Mouse (Mus musculus): ENCODE measurements around the gene Orai1.

The Orai1 gene

DNA sequence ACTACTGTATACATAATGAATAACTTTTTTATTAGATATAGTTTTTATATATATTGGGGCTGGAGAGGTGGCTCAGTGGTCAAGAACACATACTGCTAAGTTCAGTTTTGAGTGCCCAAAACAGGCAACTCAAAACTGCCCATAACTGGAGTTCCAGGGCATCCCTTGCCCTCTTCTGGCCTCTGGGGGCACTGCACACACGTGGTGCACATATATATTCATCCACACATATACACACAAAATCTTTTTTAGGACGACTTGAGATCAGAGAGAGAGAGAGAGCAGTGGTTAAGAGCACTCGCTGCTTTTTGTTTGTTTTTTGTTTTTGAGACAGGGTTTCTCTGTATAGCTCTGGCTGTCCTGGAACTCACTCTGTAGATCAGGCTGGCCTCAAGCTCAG is 16.4 kb downstream of the Orai1 start:
- no peak for DNase-seq (ENCODE audit: extremely low read depth, low read depth)

- no peak for DNase-seq (ENCODE audit: extremely low read depth, low read depth)
These were observed 18.8 kb downstream of the Orai1 start for GRCm38 (mm10) chr5:123033646-123034160.

- DNase-seq (ENCODE audit: extremely low read depth, low read depth): no peak
These were observed 20.2 kb downstream of the Orai1 start for GRCm38 (mm10) chr5:123035089-123035488.

GRCm38 (mm10) chr5:123035564-123035963 is 20.7 kb downstream of the Orai1 start:
- DNase-seq (ENCODE audit: extremely low read depth, low read depth): no peak

GRCm38 (mm10) chr5:123038115-123038514 is 23.2 kb downstream of the Orai1 start:
- no peak for DNase-seq (ENCODE audit: extremely low read depth, low read depth)

DNA sequence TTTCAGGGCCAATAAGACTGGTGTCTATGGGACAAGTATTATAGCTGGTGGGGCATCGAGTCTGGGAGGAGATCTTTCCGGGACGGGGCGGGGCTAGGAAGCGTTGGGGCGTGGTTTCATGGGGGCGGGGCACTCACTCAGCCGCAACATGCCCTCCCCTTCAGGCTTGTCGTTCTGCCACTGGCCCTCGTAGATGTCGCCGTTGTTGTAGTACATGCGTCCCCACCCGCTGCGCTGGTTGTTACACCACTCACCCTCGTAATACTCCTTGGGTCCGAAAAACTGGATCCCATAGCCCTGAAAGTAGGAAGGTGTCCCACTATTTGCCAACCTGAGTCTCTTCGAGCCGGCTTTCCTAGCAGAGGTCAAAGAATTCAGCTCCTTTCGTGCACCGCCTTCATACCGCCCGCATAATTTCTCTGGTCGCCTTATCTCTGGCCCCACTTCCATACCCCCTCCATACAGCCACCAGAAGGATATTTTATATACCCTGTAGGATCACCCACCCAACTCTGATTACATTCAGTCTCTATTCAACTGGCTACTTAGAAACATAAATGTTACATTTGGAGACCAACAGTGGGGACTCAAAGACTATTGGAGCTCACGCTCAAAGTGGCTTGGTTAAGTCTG is 24.4 kb downstream of the Orai1 start:
- peak; percentile 83 for DNase-seq (ENCODE audit: extremely low read depth, low read depth)

GRCm38 (mm10) chr5:123040796-123041195 is 25.9 kb downstream of the Orai1 start:
- no peak for DNase-seq (ENCODE audit: extremely low read depth, low read depth)

- no peak for DNase-seq (ENCODE audit: extremely low read depth, low read depth)
These were observed 29.0 kb downstream of the Orai1 start for GRCm38 (mm10) chr5:123043856-123044255.

- DNase-seq (ENCODE audit: extremely low read depth, low read depth): no peak
These were observed 30.9 kb downstream of the Orai1 start for GRCm38 (mm10) chr5:123045561-123046295.

GRCm38 (mm10) chr5:123046916-123047315 is 32.0 kb downstream of the Orai1 start, which contains the start of gene Morn3:
Gene Morn3 (minus strand): TSS chr5:123047016.
- DNase-seq (ENCODE audit: extremely low read depth, low read depth): no peak

- no peak for DNase-seq (ENCODE audit: extremely low read depth, low read depth)
These were observed 34.4 kb downstream of the Orai1 start for GRCm38 (mm10) chr5:123049271-123049670.

DNA sequence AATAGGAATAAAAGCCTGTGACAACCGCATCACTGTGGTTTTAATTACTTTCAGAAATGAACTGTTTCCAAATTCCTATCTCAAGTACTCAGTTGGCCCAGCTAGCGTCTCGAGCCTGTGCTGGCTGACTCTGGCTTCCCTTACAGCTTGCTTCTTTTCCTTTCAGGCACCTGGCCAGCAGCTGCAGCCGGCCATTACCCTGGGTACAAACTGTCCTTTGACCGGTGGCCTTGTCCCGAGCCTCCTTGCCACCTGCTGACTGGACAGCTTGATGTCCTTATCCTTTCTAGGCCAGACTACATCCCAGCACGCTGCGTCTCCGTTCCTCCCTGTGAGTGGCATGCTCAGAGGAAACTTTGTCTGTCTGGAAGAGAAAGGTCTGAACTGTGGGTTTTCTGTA is 36.0 kb downstream of the Orai1 start:
- no peak for DNase-seq (ENCODE audit: extremely low read depth, low read depth)

DNA sequence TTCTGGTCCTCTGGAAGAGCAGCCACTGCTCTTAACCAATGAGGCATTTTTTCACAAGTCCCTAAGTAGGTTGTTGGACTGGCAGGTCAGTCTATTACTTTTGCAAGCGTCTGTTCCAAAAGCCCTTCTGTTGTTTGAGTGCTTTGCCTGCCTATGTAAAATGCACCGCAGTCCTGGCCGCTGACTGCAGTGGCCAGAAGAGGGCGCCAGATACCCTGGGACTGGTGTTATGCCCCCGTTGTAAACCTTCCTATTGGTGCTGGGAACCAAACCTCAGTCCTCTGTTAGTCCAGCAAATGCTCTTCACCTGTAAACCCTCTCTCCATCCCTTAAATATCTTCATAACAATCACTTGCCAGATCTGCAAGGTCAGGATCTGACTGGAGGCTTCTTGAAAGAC is 36.9 kb downstream of the Orai1 start:
- DNase-seq (ENCODE audit: extremely low read depth, low read depth): no peak

- DNase-seq (ENCODE audit: extremely low read depth, low read depth): peak; percentile 96
These were observed 42.7 kb downstream of the Orai1 start for GRCm38 (mm10) chr5:123057366-123058250.

- no peak for DNase-seq (ENCODE audit: extremely low read depth, low read depth)
These were observed 43.6 kb downstream of the Orai1 start for GRCm38 (mm10) chr5:123058251-123059102.

DNA sequence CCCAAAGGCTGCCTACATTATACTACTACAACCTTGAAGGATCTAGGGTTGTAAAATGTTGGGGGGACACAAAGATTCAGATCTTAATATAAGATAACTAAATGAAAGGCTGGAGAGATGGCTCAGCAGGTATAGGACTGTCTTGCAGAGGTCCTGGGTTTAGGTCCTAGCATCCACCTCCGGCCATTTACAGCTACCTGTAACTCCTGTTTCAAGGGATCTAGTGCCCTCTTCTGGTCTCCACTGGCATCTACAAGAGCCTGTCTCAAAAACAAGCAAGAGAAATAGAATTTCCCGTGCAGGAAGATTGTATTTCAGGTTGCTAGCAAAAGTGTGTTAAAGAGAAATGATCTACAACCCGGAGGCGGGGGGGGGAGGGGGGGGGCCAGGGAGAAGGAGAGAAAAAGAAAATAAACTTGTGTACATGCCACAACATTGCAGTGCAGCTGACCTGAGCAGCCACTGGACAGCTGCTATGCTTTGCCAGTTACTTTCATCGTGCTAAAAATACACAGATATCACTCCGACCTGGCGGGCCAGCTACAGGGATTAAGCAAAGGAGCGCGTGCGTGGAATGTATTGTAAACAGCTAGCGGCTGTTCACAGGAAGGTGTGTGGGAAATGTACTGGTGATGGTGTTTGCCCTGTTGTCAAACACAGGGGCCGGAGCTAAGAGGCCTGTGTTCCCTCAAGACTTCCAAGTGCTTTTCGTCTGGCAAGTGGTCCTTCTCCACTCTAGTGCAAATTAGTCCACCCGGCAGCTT is 45.1 kb downstream of the Orai1 start:
- DNase-seq (ENCODE audit: extremely low read depth, low read depth): peak; percentile 76

GRCm38 (mm10) chr5:123060706-123061401 is 46.0 kb downstream of the Orai1 start:
- DNase-seq (ENCODE audit: extremely low read depth, low read depth): peak; percentile 68

- peak; percentile 75 for DNase-seq (ENCODE audit: extremely low read depth, low read depth)
These were observed 46.5 kb downstream of the Orai1 start for GRCm38 (mm10) chr5:123061402-123061749.

GRCm38 (mm10) chr5:123063141-123063540 is 48.3 kb downstream of the Orai1 start:
- no peak for DNase-seq (ENCODE audit: extremely low read depth, low read depth)

DNA sequence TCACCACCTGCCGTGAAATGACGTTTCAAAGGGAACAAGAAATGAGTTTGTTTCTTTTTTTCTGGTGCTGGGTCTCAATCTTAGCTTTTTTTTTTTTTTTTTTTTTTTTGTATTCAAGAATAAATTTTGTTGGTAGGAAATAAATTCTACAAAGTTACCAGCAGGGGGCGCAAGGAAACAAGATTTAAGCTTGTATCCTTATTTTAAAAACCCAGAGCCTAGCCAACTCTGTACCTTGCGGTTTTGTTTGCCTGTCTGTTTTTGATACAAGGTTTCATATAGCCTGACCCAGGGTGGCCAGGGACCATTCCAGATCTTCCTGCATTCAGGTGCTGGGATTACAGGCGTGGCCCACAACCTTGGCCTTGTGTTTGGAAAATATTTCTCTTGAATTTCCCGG is 49.3 kb downstream of the Orai1 start:
- DNase-seq (ENCODE audit: extremely low read depth, low read depth): peak; percentile 80

Measured in MEL-GATA-1-ER (cell line).